Mouse (Mus musculus): ENCODE data around the gene Poc1a. TPM values are rescaled to one million over a fixed set of nuclear protein-coding genes. Genes with fewer than 3 reads are reported as not detected.

Poc1a gene
- total RNA-seq, 2 experiments from 2014 or later = 8.6 to 14.5 TPM

GRCm38 (mm10) chr9:106269076-106269788 is 11.6 kb upstream of the Poc1a start:
- TF ChIP-seq CTCF (conservative IDR thresholded peaks at IDR 0.05) = no peak
- Histone ChIP-seq H3K4me3 (no peak overlapping the region), H3K27ac (peak overlapping the region; percentile 58)
- DNase-seq (ENCODE audit: low spot score in 2 of 2) = no peak

GRCm38 (mm10) chr9:106269879-106270278 is 11.0 kb upstream of the Poc1a start:
- peak in 1 of 2 experiments; percentile 63 for DNase-seq (ENCODE audit: low spot score in 2 of 2)
- Histone ChIP-seq H3K27ac (peak overlapping the region; percentile 58), H3K4me3 (no peak overlapping the region)
- no peak for TF ChIP-seq CTCF (conservative IDR thresholded peaks at IDR 0.05)

DNA sequence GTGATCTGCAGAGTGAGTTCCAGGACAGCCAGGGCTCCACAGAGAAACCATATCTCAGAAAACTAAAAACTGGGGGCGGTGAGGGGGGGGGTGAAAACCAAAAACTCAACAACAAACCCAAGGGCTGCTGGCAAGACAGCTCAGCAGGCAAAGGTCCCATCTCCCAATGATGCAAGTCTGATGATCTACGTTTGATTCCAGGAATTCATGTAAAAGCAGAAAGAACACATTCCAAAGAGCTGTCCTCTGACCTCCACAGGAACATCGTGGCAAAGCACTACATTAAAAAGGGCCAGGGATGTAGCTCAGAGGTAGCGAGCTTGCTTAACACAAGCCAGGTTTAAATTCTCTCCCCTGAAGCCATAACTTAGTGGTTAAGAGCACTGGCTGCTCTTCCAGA is 10.2 kb upstream of the Poc1a start:
- H3K27ac ChIP-seq = peak overlapping the region; percentile 58; the same call in 1 of the 2 replicates
- TF ChIP-seq CTCF (conservative IDR thresholded peaks at IDR 0.05) = no peak
- no peak overlapping the region for H3K4me3 ChIP-seq
- DNase-seq (ENCODE audit: low spot score in 2 of 2) = no peak

DNA sequence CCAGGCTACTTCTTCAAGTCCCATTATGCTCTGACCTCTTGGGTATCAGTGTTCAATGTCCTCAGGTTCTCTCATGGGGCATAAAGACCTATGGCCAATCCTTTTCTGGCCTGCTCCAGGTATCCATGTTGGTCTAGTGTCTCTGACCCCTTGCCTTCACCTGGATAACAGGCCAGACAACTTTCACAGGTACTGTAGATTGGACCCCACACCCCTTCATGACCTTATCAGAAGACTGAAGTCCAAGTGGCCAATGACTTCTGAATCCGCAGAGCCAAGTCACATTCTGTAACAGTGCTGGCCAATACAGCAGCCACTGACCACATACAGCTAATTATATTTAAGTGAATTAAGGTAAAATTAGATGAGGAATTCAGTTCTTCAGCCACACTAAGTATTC is 8.6 kb upstream of the Poc1a start:
- no peak overlapping the region for H3K4me3 ChIP-seq
- no peak for DNase-seq (ENCODE audit: low spot score in 2 of 2)
- no peak overlapping the region for H3K27ac ChIP-seq
- TF ChIP-seq CTCF (conservative IDR thresholded peaks at IDR 0.05) = no peak

DNA sequence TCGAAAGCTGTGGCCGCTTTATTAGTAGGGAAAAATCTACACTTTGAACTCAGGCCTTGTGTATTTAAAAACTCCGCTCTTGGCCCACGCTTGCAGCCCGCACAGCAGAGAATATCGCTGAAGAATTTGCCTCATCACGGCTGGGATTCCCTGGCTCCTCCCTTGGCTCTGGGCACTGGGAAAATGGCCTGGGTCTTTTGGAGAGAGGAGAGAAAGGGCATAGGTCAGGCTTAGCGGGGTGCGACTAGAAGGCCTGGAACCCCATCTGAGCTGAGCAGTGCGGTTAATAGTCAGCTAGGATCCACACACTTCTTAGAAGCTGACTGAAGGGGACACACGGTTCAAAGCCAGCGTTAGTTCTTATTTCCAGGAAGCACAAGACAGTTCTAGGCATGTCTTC is 7.6 kb upstream of the Poc1a start:
- no peak for DNase-seq (ENCODE audit: low spot score in 2 of 2)
- no peak overlapping the region for H3K4me3 ChIP-seq
- no peak for TF ChIP-seq CTCF (conservative IDR thresholded peaks at IDR 0.05)
- no peak overlapping the region for H3K27ac ChIP-seq

DNA sequence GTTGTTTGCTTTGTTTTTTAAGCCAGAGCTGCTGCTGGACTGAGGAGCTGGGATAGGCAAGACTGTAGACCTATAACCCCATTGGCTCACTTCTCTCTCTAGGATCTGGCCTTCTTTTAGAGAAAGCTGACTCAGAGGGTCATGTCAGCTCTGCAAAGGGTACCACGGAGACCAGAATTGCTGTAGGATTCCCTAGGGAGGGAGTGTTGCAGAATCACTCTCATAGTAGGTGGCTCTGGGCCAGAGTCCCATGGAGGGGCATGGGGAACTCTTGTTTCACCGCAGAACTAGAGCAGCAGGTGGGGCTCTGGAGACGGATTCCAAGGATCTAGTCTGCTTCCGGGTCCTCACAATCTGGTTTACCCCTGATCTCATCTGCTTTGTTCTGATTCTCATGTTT is 7.1 kb upstream of the Poc1a start:
- no peak for TF ChIP-seq CTCF (conservative IDR thresholded peaks at IDR 0.05)
- no peak for DNase-seq (ENCODE audit: low spot score in 2 of 2)
- Histone ChIP-seq H3K27ac (no peak overlapping the region), H3K4me3 (no peak overlapping the region)

DNA sequence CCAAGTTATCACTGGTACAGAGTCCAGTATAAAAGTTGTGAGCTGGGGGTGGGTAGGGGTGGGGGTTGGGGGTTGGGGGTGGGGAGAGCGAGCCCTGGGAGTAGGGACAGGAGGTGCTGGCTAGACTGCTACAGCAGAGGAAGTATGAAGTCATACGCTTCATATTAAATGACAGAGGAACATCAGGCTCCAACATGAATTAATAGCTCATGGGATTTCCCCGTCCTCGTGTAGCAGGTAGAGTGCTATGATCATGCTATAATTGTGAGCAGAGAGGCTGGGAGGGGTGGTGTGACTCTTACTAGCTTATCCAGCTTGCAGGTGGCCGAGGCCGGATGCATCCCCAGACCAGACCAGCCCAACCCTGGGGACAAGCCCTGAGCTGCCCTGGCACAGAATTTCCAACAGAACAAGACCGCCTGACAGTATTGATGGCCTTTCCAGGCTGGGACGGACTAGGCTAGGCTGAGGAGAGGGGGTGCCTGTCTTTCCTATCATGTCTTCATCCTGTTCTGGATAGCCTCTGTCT is 6.1 kb upstream of the Poc1a start:
- Histone ChIP-seq H3K4me3 (no peak overlapping the region), H3K27ac (no peak overlapping the region)
- DNase-seq (ENCODE audit: low spot score in 2 of 2) = no peak
- no peak for TF ChIP-seq CTCF (conservative IDR thresholded peaks at IDR 0.05)

DNA sequence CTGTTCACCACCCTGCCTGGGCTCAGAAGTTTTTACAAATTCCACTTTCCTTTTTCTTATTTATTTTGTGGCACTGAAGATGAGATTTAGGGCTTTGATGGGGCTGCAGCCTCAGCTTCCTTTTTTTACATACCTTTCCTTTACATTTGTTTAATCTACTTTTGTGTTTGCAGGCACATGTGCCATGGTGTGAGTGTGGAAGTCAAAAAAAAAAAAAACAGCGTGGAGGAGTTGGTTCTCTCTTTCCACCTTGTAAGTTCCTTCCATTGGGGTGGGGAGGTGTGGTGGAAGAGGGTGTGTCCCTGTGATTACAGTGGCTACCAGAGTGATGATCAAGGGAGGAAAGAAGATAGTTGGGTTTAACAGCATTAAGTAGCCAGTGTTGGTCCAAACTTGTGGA is 5.1 kb upstream of the Poc1a start:
- no peak for DNase-seq (ENCODE audit: low spot score in 2 of 2)
- H3K27ac ChIP-seq = no peak overlapping the region
- no peak overlapping the region for H3K4me3 ChIP-seq
- no peak for TF ChIP-seq CTCF (conservative IDR thresholded peaks at IDR 0.05)

DNA sequence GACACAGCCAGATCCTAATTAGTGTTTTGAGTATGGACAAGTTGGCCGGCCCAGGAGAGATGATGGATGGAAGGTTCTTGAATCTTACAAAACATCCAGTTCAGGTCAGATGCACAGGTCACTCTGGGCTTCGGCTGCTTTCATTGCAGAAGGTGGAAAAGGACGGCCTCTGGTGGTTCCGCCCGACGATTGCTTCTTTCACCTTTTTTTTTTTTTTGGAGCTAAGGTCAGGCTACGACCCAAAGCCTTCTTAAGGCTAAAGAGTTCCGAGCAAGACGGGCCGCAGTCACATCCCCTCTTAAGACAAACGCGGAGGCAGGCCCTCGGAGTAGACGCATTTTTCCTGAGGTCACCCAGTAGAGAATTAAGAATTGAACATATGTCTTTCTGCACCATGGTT is 475 bp upstream of the Poc1a start:
- H3K27ac ChIP-seq = peak overlapping the region; percentile 96
- peak; percentile 79 for TF ChIP-seq CTCF (conservative IDR thresholded peaks at IDR 0.05)
- H3K4me3 ChIP-seq = peak overlapping the region; percentile 77
- no peak for DNase-seq (ENCODE audit: low spot score in 2 of 2)

DNA sequence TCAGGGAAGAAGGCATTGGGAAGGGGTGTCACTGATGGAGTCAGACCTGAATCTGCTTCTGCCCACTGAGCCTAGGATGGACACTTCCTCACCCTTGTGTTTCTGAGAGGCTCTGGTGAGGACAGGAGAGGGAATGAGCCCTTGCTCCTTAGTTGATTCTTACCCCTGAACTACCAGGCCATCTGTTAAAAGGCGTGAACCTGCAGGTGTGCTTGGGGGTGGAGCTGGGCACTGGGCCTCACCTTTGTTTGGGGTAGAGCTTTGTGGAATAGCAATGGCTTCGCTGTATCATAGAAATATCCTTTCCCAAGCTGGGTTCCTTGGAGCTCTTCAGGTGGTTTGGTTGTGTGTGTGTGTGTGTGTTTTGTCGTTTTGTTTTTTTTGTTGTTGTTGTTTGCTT is 1.2 kb downstream of the Poc1a start:
- Histone ChIP-seq H3K4me3 (no peak overlapping the region), H3K27ac (no peak overlapping the region)
- DNase-seq (ENCODE audit: low spot score in 2 of 2) = no peak
- no peak for TF ChIP-seq CTCF (conservative IDR thresholded peaks at IDR 0.05)

GRCm38 (mm10) chr9:106287165-106287564 is 6.3 kb downstream of the Poc1a start:
- no peak for DNase-seq (ENCODE audit: low spot score in 2 of 2)
- TF ChIP-seq CTCF (conservative IDR thresholded peaks at IDR 0.05) = peak; percentile 35
- H3K27ac ChIP-seq = no peak overlapping the region
- H3K4me3 ChIP-seq = no peak overlapping the region

DNA sequence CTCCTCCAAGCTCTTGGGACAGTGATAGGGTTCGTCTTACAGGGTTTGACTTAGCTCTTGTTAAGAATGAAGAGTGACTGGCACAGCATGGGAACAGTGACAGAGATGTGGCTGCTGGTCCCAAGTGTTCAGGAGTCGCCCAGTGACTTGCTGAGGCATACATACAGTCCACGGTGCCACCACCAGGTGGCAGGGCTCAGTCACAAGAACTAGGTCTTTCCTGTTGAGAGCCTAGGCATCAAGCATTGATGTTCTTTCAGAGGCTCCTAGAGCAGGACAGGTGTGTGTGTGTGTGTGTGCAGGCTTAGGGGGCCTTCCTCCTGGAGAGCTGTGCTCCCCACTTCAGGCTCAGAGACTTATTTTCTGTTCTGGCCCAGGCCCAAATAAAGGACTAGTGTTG is 8.0 kb downstream of the Poc1a start:
- no peak overlapping the region for H3K4me3 ChIP-seq
- TF ChIP-seq CTCF (conservative IDR thresholded peaks at IDR 0.05) = peak; percentile 93
- H3K27ac ChIP-seq = peak overlapping the region; percentile 94
- peak; percentile 86 to 87 for DNase-seq (ENCODE audit: low spot score in 2 of 2)

DNA sequence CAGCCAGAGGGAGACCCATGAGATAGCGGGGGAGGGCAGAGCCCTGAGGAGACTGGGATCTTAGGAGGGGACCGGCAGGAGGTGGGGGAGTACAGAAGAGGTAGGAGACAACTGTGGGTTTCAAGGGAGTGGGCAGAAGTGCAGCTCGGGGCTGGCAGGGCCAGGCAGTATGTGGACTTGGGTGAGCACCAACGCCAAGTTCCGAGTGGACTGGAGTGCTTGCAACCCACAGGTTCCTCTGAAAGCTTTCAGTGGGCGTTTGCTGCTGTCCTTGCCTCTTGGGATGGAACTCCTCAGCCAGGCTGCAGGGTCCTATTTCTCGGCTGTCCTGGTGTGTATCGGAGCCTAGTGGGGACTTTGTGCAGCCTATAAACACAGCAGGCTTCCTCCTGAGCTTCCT is 9.0 kb downstream of the Poc1a start:
- Histone ChIP-seq H3K4me3 (no peak overlapping the region), H3K27ac (peak overlapping the region; percentile 94)
- no peak for DNase-seq (ENCODE audit: low spot score in 2 of 2)
- TF ChIP-seq CTCF (conservative IDR thresholded peaks at IDR 0.05) = no peak

GRCm38 (mm10) chr9:106290636-106291122 is 9.8 kb downstream of the Poc1a start:
- no peak for TF ChIP-seq CTCF (conservative IDR thresholded peaks at IDR 0.05)

More at GRCm38 (mm10) chr9:106290636-106291122, 9.8 kb downstream of the Poc1a start:
- Histone ChIP-seq H3K4me3 (peak overlapping the region; percentile 9), H3K27ac (peak overlapping the region; percentile 94)
- peak; percentile 75 to 85 for DNase-seq (ENCODE audit: low spot score in 2 of 2)

All from layer of hippocampus, adult 2 months (tissue).